Mouse (Mus musculus) kidney, embryonic 14.5 days (tissue): ENCODE measurements around the gene Ern1. TPM values are rescaled to one million over a fixed set of nuclear protein-coding genes. Genes with fewer than 3 reads are reported as not detected.
"Not testable (repeated sequence)": the region's sequence is repeated elsewhere in the genome, so short reads cannot be mapped to it uniquely, and the experiment has no call there.

Experiments
- ATAC-seq: fragments of 200-750 bp; cut with Nextera tagmentation; 2 replicates; pipeline ENCODE4 v1.8.0; 2017; ENCODE audit warnings: moderate number of reproducible peaks, mild to moderate bottlenecking, moderate TSS enrichment, moderate library complexity; ENCODE audit not compliant: low FRiP score, low TSS enrichment
- H3K27ac ChIP-seq: fragments of 300-500 bp; sonication (generic); 2 replicates; pipeline ENCODE4 v1.5.1; 2014; ENCODE audit warnings: low read depth, mild to moderate bottlenecking, low read length, moderate library complexity, mixed read lengths
- H3K27me3 ChIP-seq: fragments of 300-500 bp; sonication (generic); 2 replicates; pipeline ENCODE4 v1.6.1; 2014; ENCODE audit warnings: mild to moderate bottlenecking, low read length; ENCODE audit not compliant: control insufficient read depth, insufficient read depth
- H3K36me3 ChIP-seq: fragments of 300-500 bp; sonication (generic); 2 replicates; pipeline ENCODE4 v1.6.1; 2014; ENCODE audit warnings: low read length, mixed read lengths; ENCODE audit not compliant: control insufficient read depth, insufficient read depth
- H3K4me1 ChIP-seq: fragments of 300-500 bp; sonication (generic); 2 replicates; pipeline ENCODE4 v1.6.1; 2014; ENCODE audit warnings: low read length, mixed read lengths; ENCODE audit not compliant: control insufficient read depth, insufficient read depth
- H3K4me2 ChIP-seq: fragments of 300-500 bp; sonication (generic); replicated peaks from 2 replicates; pipeline ENCODE4 v1.6.1; 2014; ENCODE audit warnings: low read depth, mild to moderate bottlenecking, low read length
- H3K4me3 ChIP-seq: fragments of 300-500 bp; sonication (generic); 2 replicates; pipeline ENCODE4 v1.5.1; 2014; ENCODE audit warnings: mild to moderate bottlenecking, low read length
- H3K9ac ChIP-seq: fragments of 300-500 bp; sonication (generic); 2 replicates; pipeline ENCODE4 v1.6.1; 2014; ENCODE audit warnings: low read depth, mild to moderate bottlenecking, low read length, moderate library complexity
- H3K9me3 ChIP-seq: fragments of 300-500 bp; sonication (generic); 2 replicates; pipeline ENCODE4 v1.6.1; 2016; ENCODE audit warnings: low read length; ENCODE audit not compliant: control insufficient read depth
- WGBS: fragments of 180-500 bp; shearing (Covaris S2); extraction: QIAGEN DNeasy Blood & Tissue Kit; methylation state at CpG from one replicate; pipeline ENCODE4 v1.1.7; 2014; 5-methylcytosine and 5-hydroxymethylcytosine counted together
- polyA plus RNA-seq: library from polyadenylated mRNA; unstranded; fragments of >200 nt; fragmentation: Nextera tagmentation; extraction: Ambion mirVana; gene quantifications from 2 replicates; pipeline ENCODE4 v1.2.1, GENCODE M21; 2014

The Ern1 gene
- polyA plus RNA-seq, 1 experiment from 2014 or later = 9.0 TPM

DNA sequence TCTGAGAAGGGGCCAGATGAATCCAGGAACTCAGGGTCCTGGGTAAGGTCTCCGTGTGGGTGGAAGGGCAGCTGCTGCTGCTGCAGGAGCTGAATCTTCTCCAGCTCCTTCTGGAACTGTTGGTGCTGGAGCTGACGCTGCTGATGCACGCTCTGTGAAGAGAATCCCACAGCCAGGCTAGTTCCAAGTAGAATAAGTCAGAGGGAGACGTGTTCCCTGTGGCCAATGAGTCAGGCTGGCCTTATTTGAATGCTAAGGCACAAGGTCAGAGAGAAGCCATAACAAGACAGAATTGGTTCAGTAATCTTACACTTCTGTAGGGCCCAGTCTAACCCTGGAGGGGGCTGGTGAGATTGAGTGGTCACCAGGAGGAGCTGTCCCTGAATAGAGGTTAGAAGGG is 77.6 kb downstream of the Ern1 start:
- no peak overlapping the region for H3K27ac ChIP-seq
- 64% methylated on average over 4 of the region's 4 CpGs for WGBS

DNA sequence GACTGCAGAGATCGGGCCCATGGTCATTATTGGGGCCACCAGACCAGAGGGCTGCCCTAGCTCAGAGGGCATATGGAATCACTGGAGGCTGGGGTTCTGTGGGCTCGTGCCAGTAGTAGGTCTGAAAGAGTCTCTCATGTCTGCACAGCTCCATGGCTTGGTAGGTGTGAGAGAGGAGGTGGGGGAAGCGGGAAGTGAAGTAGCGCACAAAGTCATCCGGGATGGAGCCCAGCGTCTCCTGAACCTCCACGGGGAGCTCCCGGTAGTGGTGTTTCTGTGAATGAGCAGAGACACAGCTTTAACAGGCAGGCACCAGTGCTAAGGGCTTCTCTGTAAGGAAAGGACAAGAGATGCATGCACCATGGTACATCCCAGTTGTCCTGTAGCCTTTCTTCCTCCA is 89.2 kb downstream of the Ern1 start:
- Histone ChIP-seq H3K4me3 (no peak overlapping the region), H3K27ac (no peak overlapping the region), H3K4me1 (no peaks in the 10 kb centered on the region), H3K4me2 (no peak overlapping the region), H3K27me3 (no peaks in the 10 kb centered on the region), H3K36me3 (peaks cover 26% of the 10 kb centered on the region; the same call in 1 of the 2 replicates), H3K9me3 (no peaks in the 10 kb centered on the region), H3K9ac (no peak overlapping the region)
- 91% methylated on average over 8 of the region's 8 CpGs for WGBS
- ATAC-seq = no peak

More for the DNA sequence above, 77.6 kb downstream of the Ern1 start:
- Histone ChIP-seq H3K9ac (no peak overlapping the region), H3K27me3 (no peaks in the 10 kb centered on the region), H3K9me3 (no peaks in the 10 kb centered on the region), H3K4me3 (no peak overlapping the region), H3K4me1 (no peaks in the 10 kb centered on the region), H3K4me2 (no peak overlapping the region), H3K36me3 (peaks cover 23% of the 10 kb centered on the region)
- ATAC-seq = no peak

DNA sequence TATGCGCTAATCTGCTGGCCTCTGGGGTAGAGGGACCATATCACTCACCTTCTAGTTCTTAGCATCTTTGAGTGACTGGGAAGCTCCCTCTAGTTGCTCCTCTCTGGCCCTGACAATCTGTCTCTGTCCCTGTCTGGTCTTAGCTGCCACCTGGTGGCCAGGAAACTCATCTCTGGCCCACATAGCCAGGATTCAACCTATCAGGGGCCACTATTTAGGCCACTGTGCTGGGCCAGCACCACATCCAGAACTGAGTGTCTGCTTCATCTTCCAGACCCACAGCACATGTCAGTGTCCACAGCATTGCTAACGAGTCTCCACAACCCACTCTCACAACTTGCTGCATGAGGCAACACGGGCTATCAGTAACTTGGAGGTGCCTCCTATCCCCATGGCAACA is 90.0 kb downstream of the Ern1 start:
- Histone ChIP-seq H3K27me3 (no peaks in the 10 kb centered on the region), H3K4me3 (no peak overlapping the region), H3K9me3 (no peaks in the 10 kb centered on the region), H3K9ac (no peak overlapping the region), H3K27ac (no peak overlapping the region), H3K4me2 (no peak overlapping the region), H3K4me1 (no peaks in the 10 kb centered on the region), H3K36me3 (peaks cover 18% of the 10 kb centered on the region; the same call in 1 of the 2 replicates)
- no peak for ATAC-seq
- 89% methylated on average over 3 of the region's 3 CpGs for WGBS

DNA sequence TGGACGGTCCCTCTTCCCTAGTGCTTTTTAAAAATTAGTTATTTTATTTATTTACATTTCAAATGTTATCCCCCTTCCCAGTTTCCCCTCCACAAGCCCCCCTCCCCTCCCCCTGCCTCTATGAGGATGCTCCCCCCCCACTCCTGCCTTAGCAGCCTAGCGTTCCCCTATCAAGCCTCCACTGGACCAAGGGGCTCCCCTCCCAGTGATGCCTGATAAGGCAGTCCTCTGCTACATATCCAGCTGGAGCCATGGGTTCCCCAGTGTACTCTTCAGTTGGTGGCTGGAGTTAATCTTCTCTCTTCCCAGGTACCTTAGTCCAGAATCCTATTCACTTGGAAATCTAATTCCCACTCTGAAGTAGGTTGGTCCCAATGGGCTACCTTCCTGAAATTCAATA is 93.6 kb downstream of the Ern1 start:
- not testable (repeated sequence) for H3K4me3 ChIP-seq, H3K4me1 ChIP-seq, H3K27ac ChIP-seq, H3K9ac ChIP-seq, H3K36me3 ChIP-seq, H3K4me2 ChIP-seq, H3K9me3 ChIP-seq, H3K27me3 ChIP-seq, ATAC-seq
- WGBS = 86% methylated on average over 2 of the region's 2 CpGs

DNA sequence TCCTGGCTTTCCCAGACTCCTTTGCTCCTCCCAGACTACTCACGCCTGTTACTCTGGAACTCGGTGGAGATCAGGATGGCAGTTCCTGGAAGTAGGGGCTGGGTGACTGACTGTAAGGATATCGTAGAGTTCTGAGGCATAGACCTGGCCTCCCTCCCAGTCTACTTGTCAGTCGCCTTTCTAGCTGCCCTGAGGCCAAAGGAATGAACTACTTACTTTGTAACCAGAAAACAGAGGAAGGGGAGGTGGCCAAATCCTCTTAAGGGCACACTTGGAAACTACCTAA is 94.4 kb downstream of the Ern1 start:
- H3K27ac ChIP-seq = no peak overlapping the region
- no peaks in the 10 kb centered on the region for H3K9me3 ChIP-seq
- no peak overlapping the region for H3K4me2 ChIP-seq
- 53% methylated on average over 4 of the region's 4 CpGs for WGBS
- H3K4me1 ChIP-seq = peaks cover 8% of the 10 kb centered on the region; the same call in 1 of the 2 replicates
- no peak overlapping the region for H3K9ac ChIP-seq
- no peak for ATAC-seq
- H3K27me3 ChIP-seq = no peaks in the 10 kb centered on the region
- H3K4me3 ChIP-seq = no peak overlapping the region
- H3K36me3 ChIP-seq = peaks cover 5% of the 10 kb centered on the region; the same call in 1 of the 2 replicates

DNA sequence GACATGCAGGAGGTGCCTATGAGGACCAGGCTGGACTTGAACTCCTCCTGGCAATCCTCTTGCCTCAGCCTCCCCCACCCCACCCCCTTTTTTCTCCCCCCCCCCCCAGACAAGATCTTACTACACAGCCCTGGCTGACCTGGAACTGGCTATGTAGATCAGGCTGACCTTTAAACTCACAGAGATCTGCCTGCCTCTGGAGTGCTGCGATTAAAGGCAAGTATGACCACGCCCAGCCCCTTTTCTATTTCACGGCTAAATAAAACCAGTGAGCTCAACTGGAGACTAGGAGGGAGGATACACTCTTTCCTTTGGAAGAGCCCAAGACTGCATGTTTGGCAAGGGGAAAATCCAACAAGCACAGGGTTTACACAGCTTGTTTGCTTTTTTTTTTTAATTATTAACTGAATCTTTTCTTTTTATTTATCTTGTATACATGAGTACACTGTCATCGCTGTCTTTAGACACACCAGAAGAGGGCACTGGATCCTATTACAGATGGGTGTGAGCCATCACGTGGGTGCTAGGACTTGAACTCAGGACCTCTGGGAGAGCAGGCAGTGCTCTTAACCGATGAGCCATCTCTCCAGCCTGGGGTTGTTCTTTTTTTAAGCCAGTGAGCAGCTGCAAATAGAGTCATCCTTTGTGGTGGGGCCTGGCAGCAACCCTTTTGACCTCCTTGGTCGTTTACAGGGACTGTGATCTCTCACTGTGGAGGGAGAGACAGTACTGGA is 94.9 kb downstream of the Ern1 start:
- ATAC-seq = no peak
- Histone ChIP-seq H3K27ac (no peak overlapping the region), H3K27me3 (no peaks in the 10 kb centered on the region), H3K4me2 (no peak overlapping the region), H3K4me3 (no peak overlapping the region), H3K9me3 (no peaks in the 10 kb centered on the region), H3K36me3 (peaks cover under 1% of the 10 kb centered on the region; the same call in 1 of the 2 replicates), H3K4me1 (peaks cover 8% of the 10 kb centered on the region; the same call in 1 of the 2 replicates), H3K9ac (no peak overlapping the region)
- WGBS = 68% methylated on average over 7 of the region's 7 CpGs

DNA sequence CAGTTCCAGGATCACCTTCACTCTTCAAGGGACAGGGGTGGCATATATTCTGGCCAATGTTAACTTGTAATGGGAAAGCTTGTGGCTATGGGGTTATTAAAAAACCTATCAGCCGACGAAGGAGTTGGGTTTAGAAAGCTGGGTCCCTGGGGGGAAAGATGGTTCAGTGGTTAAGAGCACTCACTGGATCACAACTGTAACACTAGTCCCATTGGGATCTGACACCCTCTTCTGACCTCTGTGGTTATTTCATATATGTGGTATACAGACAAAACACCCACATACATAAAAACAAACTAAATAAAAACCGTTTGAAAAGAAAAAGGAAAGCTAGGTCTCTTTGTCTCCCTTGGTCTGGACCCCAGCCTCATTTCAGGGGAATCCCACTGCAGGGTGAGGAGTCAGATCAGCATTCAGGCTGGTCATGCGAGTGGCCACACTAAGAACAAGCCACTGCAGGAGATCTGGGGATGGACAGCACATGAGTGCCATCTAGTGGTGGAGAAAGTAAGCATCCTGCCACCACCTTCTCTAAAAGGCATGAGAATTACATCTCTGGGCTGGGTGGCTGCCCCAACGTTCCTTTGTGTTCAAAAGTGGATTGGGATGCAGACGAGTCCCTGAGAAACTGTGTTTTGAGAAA is 96.0 kb downstream of the Ern1 start:
- H3K4me3 ChIP-seq = no peak overlapping the region
- no peaks in the 10 kb centered on the region for H3K9me3 ChIP-seq
- 32% methylated on average over 6 of the region's 6 CpGs for WGBS
- ATAC-seq = peak; percentile 68
- H3K36me3 ChIP-seq = no peaks in the 10 kb centered on the region
- no peaks in the 10 kb centered on the region for H3K27me3 ChIP-seq
- H3K27ac ChIP-seq = no peak overlapping the region
- no peak overlapping the region for H3K9ac ChIP-seq
- H3K4me2 ChIP-seq = no peak overlapping the region
- peaks cover 8% of the 10 kb centered on the region; the same call in 1 of the 2 replicates for H3K4me1 ChIP-seq

DNA sequence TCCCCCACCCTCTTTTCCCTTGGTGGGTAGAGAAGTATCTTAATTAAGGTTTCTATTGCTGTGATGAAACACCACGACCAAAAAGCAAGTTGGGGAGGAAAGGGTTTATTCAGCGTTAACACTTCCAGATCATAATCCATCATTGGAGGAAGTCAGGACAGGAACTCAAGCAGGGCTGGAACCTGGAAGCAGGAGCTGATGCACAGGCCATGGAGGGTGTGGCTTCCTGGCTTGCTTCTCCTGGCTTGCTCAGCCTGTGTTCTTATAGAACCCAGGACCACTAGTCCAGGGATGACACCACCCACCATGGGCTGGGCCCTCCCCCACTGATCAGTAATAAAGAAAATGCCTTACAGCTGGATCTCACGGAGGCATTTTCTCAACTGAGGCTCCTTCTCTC is 96.9 kb downstream of the Ern1 start:
- WGBS = 39% methylated on average over 3 of the region's 3 CpGs
- H3K27ac ChIP-seq = no peak overlapping the region
- no peak for ATAC-seq
- H3K9me3 ChIP-seq = no peaks in the 10 kb centered on the region
- H3K9ac ChIP-seq = no peak overlapping the region
- no peak overlapping the region for H3K4me3 ChIP-seq
- no peaks in the 10 kb centered on the region for H3K36me3 ChIP-seq
- H3K4me1 ChIP-seq = peaks cover 8% of the 10 kb centered on the region; the same call in 1 of the 2 replicates
- H3K4me2 ChIP-seq = no peak overlapping the region
- H3K27me3 ChIP-seq = no peaks in the 10 kb centered on the region

DNA sequence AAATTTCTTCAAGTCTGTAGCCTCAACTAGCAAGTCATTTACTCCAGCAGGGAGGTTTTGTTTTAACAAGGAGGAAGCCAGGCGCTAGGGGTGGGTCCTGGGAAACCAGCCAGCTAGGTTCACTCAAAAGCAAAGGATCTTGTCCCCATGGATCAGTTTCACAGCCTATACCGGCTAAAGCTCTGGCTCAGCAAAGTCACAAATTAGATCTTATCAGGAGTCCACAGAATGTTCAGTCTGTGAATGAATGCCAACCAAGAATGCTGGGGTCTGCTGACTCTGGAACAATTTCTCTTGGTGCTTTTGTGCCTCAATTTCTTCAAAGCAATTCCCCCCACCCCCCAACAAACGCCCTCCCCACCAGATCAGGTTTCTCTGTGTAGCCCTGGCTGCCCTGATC is 98.0 kb downstream of the Ern1 start:
- H3K4me2 ChIP-seq = no peak overlapping the region
- ATAC-seq = no peak
- no peak overlapping the region for H3K9ac ChIP-seq
- H3K36me3 ChIP-seq = no peaks in the 10 kb centered on the region
- 10% methylated on average over 3 of the region's 3 CpGs for WGBS
- H3K9me3 ChIP-seq = no peaks in the 10 kb centered on the region
- no peak overlapping the region for H3K4me3 ChIP-seq
- H3K27ac ChIP-seq = peak overlapping the region; percentile 65
- H3K27me3 ChIP-seq = no peaks in the 10 kb centered on the region
- H3K4me1 ChIP-seq = peaks cover 8% of the 10 kb centered on the region; the same call in 1 of the 2 replicates
